Mouse (Mus musculus) limb, embryonic 15.5 days (tissue): ENCODE measurements around the gene Tanc1. TPM values are rescaled to one million over a fixed set of nuclear protein-coding genes. Genes with fewer than 3 reads are reported as not detected.

ENCODE experiments used
- ATAC-seq: fragments of 200-750 bp; cut with Nextera tagmentation; 2 replicates; pipeline ENCODE4 v1.8.0; 2017; ENCODE audit warnings: low read depth, moderate TSS enrichment; ENCODE audit not compliant: insufficient number of reproducible peaks, low FRiP score, low TSS enrichment
- H3K27ac ChIP-seq: fragments of 300-500 bp; sonication (generic); 2 replicates; pipeline ENCODE4 v1.5.1; 2015; ENCODE audit warnings: moderate library complexity, mild to moderate bottlenecking, inconsistent platforms
- H3K27me3 ChIP-seq: fragments of 300-500 bp; sonication (generic); 2 replicates; pipeline ENCODE4 v1.6.1; 2015; ENCODE audit warnings: inconsistent platforms
- H3K36me3 ChIP-seq: fragments of 300-500 bp; sonication (generic); 2 replicates; pipeline ENCODE4 v1.6.1; 2015; ENCODE audit warnings: inconsistent platforms
- H3K4me1 ChIP-seq: fragments of 300-500 bp; sonication (generic); 2 replicates; pipeline ENCODE4 v1.6.1; 2015; ENCODE audit warnings: inconsistent platforms
- H3K4me2 ChIP-seq: fragments of 300-500 bp; sonication (generic); 2 replicates; pipeline ENCODE4 v1.6.1; 2015; ENCODE audit warnings: mild to moderate bottlenecking, inconsistent platforms
- H3K4me3 ChIP-seq: fragments of 300-500 bp; sonication (generic); 2 replicates; pipeline ENCODE4 v1.5.1; 2015; ENCODE audit warnings: mild to moderate bottlenecking, inconsistent platforms
- H3K9ac ChIP-seq: fragments of 300-500 bp; sonication (generic); 2 replicates; pipeline ENCODE4 v1.6.1; 2015; ENCODE audit warnings: inconsistent platforms
- H3K9me3 ChIP-seq: fragments of 300-500 bp; sonication (generic); 2 replicates; pipeline ENCODE4 v1.6.1; 2016; ENCODE audit warnings: inconsistent platforms
- WGBS: fragments of 180-500 bp; shearing (Covaris S2); methylation state at CpG from one replicate; pipeline ENCODE4 v1.1.7; 2015; 5-methylcytosine and 5-hydroxymethylcytosine counted together
- polyA plus RNA-seq: library from polyadenylated mRNA; unstranded; fragments of >200 nt; fragmentation: Nextera tagmentation; extraction: Ambion mirVana; gene quantifications from 2 replicates; pipeline ENCODE4 v1.2.1, GENCODE M21; 2015

Tanc1 gene
- polyA plus RNA-seq, 1 experiment from 2014 or later: 50.6 TPM

DNA sequence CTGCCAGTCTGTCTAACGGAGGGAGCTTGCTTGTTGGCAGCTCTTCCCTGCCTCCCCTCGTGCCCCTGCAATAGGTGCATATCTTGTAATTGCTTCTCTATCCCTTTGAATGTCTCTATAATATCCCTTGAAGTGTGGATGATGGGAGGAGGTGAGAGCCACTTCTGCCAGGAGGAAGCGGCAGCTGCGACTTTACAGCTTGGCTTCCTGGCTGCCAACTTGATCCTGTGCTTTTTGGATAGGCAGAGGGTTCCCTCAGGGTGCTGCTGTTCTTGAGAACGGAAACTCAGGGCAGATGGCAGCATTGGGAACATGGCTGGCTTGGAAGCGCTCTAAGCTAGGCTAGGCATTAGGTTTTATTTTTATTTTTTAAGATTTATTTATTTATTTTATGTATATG, 183.0 kb downstream of the Tanc1 start:
- no peaks in the 10 kb centered on the region for H3K27me3 ChIP-seq
- no peak overlapping the region for H3K27ac ChIP-seq
- no peak overlapping the region for H3K4me2 ChIP-seq
- H3K36me3 ChIP-seq: peaks cover 66% of the 10 kb centered on the region
- 86% methylated on average over 6 of the region's 6 CpGs for WGBS
- no peak overlapping the region for H3K9ac ChIP-seq
- ATAC-seq: no peak
- no peaks in the 10 kb centered on the region for H3K9me3 ChIP-seq
- H3K4me3 ChIP-seq: no peak overlapping the region
- H3K4me1 ChIP-seq: 0 out of 2 replicates have a peak, but pooled peaks cover 2% of the 10 kb centered on the region

DNA sequence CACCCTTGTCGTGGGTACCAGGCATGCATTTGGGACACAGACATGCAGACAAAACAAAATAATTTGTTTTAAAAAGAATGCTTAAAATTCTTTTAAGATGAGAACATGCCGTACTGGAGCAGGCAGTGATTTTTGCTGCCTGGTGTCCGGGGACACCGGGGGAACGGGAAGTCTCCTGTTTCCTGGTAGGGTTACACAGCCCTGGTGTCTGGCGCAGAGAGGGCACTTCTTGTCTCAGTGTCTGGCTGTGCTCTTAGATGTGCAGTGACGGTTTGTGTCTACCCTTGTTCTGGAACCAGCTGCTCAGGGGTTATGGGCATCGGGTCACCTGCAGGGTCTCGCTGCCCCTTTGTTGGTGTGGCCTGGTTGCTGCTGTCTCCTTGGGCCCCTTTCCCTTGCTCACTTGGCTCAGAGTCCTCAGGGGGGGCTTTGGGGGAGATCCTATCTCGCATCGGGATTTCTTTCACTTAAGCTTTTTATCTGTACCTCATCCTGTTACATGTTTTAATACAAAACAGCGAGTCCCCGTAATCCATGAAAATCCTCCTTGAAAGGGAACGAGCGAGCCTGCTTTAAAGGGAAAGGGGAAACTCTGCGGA, 187.2 kb downstream of the Tanc1 start:
- Histone ChIP-seq H3K4me3 (no peak overlapping the region), H3K9ac (no peak overlapping the region), H3K4me2 (no peak overlapping the region), H3K4me1 (0 out of 2 replicates have a peak, but pooled peaks cover 2% of the 10 kb centered on the region), H3K27ac (no peak overlapping the region), H3K9me3 (no peaks in the 10 kb centered on the region), H3K27me3 (no peaks in the 10 kb centered on the region), H3K36me3 (peaks cover 67% of the 10 kb centered on the region)
- no peak for ATAC-seq
- WGBS: 68% methylated on average over 16 of the region's 16 CpGs

GRCm38 (mm10) chr2:59799572-59799971, 187.7 kb downstream of the Tanc1 start:
- H3K36me3 ChIP-seq: peaks cover 62% of the 10 kb centered on the region
- WGBS: 78% methylated on average over 14 of the region's 14 CpGs
- H3K4me3 ChIP-seq: no peak overlapping the region

DNA sequence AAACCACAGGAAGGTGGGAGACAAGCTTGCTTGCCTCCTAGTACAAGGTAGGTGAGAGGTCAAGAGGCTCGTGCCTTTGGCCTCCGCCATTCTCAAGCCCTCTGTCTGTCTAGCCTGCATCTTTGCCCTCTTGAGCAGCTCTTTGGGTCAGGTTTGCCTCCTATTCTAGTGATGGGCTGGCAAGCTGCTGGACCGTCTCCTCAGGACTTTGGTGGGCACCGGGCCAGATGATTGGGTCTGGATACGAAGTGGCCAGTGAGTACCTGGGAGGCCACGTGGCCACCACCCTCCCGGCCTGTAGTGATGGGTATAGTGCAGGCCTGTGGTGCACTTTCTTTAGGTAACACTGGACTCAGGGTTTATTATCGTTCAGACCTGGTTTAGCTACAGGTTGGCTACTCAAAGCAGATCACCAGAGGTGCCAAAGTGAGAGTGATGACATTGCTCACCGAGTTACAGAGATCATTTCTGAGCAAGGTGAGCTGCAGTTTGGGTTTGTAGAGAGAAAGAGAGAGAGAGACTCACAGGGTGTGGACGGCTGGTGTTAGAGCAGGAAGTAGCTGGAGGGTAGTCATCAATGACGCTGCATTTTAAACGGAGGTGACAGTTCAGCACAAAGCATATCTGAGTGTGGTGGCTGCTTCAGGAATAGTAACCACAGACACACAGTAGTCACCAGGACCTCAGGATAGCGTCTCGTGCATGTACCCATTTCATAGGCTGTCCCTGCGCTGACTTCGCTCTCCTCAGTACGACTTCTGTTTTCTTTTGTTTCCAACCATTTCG, 188.8 kb downstream of the Tanc1 start:
- H3K36me3 ChIP-seq: peaks cover 53% of the 10 kb centered on the region

More at GRCm38 (mm10) chr2:59799572-59799971, 187.7 kb downstream of the Tanc1 start:
- no peaks in the 10 kb centered on the region for H3K27me3 ChIP-seq
- H3K27ac ChIP-seq: no peak overlapping the region
- no peak overlapping the region for H3K4me2 ChIP-seq
- H3K4me1 ChIP-seq: 0 out of 2 replicates have a peak, but pooled peaks cover 2% of the 10 kb centered on the region
- ATAC-seq: no peak
- H3K9me3 ChIP-seq: no peaks in the 10 kb centered on the region
- H3K9ac ChIP-seq: no peak overlapping the region

GRCm38 (mm10) chr2:59802722-59803387, 191.0 kb downstream of the Tanc1 start:
- Histone ChIP-seq H3K9ac (no peak overlapping the region), H3K27me3 (no peaks in the 10 kb centered on the region), H3K4me1 (peaks cover 2% of the 10 kb centered on the region; the same call in 1 of the 2 replicates), H3K27ac (no peak overlapping the region), H3K4me3 (no peak overlapping the region), H3K36me3 (peaks cover 49% of the 10 kb centered on the region), H3K9me3 (no peaks in the 10 kb centered on the region), H3K4me2 (no peak overlapping the region)
- ATAC-seq: no peak
- 84% methylated on average over 8 of the region's 8 CpGs for WGBS

More for the DNA sequence above, 188.8 kb downstream of the Tanc1 start:
- H3K4me2 ChIP-seq: no peak overlapping the region
- H3K27ac ChIP-seq: no peak overlapping the region
- ATAC-seq: no peak
- 92% methylated on average over 18 of the region's 18 CpGs for WGBS
- no peaks in the 10 kb centered on the region for H3K9me3 ChIP-seq
- no peak overlapping the region for H3K4me3 ChIP-seq
- peaks cover 2% of the 10 kb centered on the region; the same call in 1 of the 2 replicates for H3K4me1 ChIP-seq
- H3K27me3 ChIP-seq: no peaks in the 10 kb centered on the region
- H3K9ac ChIP-seq: no peak overlapping the region

DNA sequence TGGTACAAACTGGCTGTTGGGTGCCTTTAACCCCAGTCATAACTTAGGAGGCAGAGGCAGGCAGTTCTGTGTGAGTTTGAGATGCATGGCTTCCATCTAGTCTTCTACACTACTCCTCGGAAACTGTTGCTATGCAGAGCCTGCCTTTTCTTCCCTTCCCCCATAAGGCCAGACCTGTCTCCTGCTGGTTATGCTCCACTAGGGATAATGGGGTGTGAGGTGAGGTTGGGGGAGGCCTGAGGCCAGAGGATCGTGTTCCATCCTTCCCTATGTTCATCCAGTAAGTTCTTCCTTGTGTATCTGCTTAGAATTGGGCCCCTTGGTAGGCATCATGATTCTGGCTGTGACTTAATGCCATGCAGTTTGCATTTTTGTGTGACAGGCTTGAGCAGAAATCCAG, 193.8 kb downstream of the Tanc1 start:
- Histone ChIP-seq H3K9ac (no peak overlapping the region), H3K27me3 (no peaks in the 10 kb centered on the region), H3K4me2 (no peak overlapping the region), H3K9me3 (no peaks in the 10 kb centered on the region), H3K4me3 (no peak overlapping the region), H3K4me1 (no peaks in the 10 kb centered on the region; the same call in 1 of the 2 replicates), H3K27ac (no peak overlapping the region), H3K36me3 (peaks cover 51% of the 10 kb centered on the region)
- 46% methylated on average over 2 of the region's 2 CpGs for WGBS
- no peak for ATAC-seq

GRCm38 (mm10) chr2:59806038-59806437, 194.2 kb downstream of the Tanc1 start:
- H3K9ac ChIP-seq: no peak overlapping the region
- H3K27me3 ChIP-seq: no peaks in the 10 kb centered on the region
- no peak overlapping the region for H3K27ac ChIP-seq
- H3K9me3 ChIP-seq: no peaks in the 10 kb centered on the region
- H3K36me3 ChIP-seq: peaks cover 50% of the 10 kb centered on the region
- H3K4me2 ChIP-seq: no peak overlapping the region
- peaks cover 2% of the 10 kb centered on the region; the same call in 1 of the 2 replicates for H3K4me1 ChIP-seq
- WGBS: 90% methylated on average over 6 of the region's 6 CpGs
- ATAC-seq: no peak
- H3K4me3 ChIP-seq: no peak overlapping the region

- no peak overlapping the region for H3K9ac ChIP-seq
- 91% methylated on average over 4 of the region's 4 CpGs for WGBS
- peaks cover 35% of the 10 kb centered on the region for H3K36me3 ChIP-seq
- no peaks in the 10 kb centered on the region for H3K27me3 ChIP-seq
- no peak for ATAC-seq
- H3K4me1 ChIP-seq: peaks cover 5% of the 10 kb centered on the region; the same call in 1 of the 2 replicates
- no peak overlapping the region for H3K4me2 ChIP-seq
- no peaks in the 10 kb centered on the region for H3K9me3 ChIP-seq
- H3K4me3 ChIP-seq: no peak overlapping the region
- no peak overlapping the region for H3K27ac ChIP-seq
Observed at GRCm38 (mm10) chr2:59808608-59809007, 196.8 kb downstream of the Tanc1 start.

GRCm38 (mm10) chr2:59810039-59810438, 198.2 kb downstream of the Tanc1 start:
- Histone ChIP-seq H3K27me3 (no peaks in the 10 kb centered on the region), H3K4me2 (no peak overlapping the region), H3K27ac (no peak overlapping the region), H3K9ac (no peak overlapping the region), H3K4me1 (peaks cover 5% of the 10 kb centered on the region; the same call in 1 of the 2 replicates), H3K4me3 (no peak overlapping the region), H3K9me3 (no peaks in the 10 kb centered on the region), H3K36me3 (peaks cover 31% of the 10 kb centered on the region)
- ATAC-seq: no peak
- 76% methylated on average over 7 of the region's 7 CpGs for WGBS

DNA sequence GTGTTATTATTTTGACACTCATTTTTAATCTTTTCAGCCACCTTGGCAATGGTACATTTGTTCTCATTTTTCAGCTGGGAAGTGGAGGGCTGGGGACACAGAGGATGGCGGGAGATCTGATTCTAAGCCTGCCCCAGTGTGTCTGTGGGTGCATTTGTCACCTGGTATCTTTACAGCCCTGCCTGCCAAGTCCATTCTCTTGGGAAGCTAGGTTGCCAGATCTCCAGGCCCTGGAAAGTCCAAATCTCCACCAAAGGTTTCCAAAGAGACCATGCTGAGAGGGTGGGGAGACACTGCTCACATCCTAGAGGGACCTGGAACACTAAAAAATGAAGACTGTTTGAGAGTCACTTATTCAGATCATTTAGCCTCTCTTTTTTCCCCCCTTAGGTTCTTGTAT, 199.4 kb downstream of the Tanc1 start:
- Histone ChIP-seq H3K36me3 (peaks cover 39% of the 10 kb centered on the region), H3K27ac (no peak overlapping the region), H3K27me3 (no peaks in the 10 kb centered on the region), H3K4me1 (0 out of 2 replicates have a peak, but pooled peaks cover 5% of the 10 kb centered on the region), H3K9me3 (no peaks in the 10 kb centered on the region), H3K9ac (no peak overlapping the region), H3K4me2 (no peak overlapping the region), H3K4me3 (no peak overlapping the region)
- no peak for ATAC-seq
- WGBS: 78% methylated on average over 1 of the region's 1 CpGs

DNA sequence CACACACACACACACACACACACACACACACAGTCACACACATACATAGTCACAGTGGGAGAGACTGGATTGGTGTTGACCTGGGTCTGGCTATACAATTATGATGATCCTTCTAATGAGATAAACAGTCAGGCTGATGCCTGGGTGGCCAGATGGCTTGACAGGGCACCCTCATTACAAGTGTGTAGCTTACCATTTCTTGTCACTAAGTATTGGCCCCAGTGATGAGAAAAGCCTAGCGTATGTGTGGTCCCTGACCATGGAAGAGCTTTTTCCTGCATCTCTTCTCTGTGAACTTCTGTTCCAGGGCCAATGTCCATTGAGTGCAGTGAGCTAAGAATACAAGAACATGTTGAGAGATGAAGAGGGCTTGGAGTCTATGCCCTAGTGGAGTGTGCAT, 200.8 kb downstream of the Tanc1 start:
- Histone ChIP-seq H3K4me3 (no peak overlapping the region), H3K4me2 (no peak overlapping the region), H3K36me3 (peaks cover 42% of the 10 kb centered on the region), H3K27ac (no peak overlapping the region), H3K4me1 (0 out of 2 replicates have a peak, but pooled peaks cover 5% of the 10 kb centered on the region), H3K27me3 (no peaks in the 10 kb centered on the region), H3K9ac (no peak overlapping the region), H3K9me3 (no peaks in the 10 kb centered on the region)
- no peak for ATAC-seq
- 94% methylated on average over 1 of the region's 1 CpGs for WGBS

DNA sequence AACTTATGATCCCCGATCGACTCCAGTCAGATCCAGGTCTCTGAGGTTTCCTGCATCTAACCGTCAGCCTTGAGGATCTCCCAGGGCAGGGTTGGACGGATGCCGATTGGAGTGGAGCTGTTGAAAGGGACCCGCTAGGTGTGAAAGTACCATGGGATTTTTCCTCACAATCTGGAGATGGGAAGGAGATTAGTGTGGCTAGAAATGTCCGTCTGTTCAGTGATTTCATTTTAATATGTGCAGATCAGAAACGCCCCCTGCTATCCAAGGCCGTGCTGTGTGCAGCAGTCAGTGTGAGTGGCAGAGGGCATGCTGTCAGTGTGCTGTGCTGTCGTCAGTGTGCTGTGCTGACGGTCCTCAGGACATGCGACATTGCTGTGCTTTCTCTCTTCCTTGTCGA, 201.6 kb downstream of the Tanc1 start:
- peaks cover 40% of the 10 kb centered on the region for H3K36me3 ChIP-seq
- 90% methylated on average over 13 of the region's 13 CpGs for WGBS

More for the DNA sequence above, 201.6 kb downstream of the Tanc1 start:
- Histone ChIP-seq H3K9ac (no peak overlapping the region), H3K4me3 (no peak overlapping the region), H3K27ac (no peak overlapping the region), H3K4me1 (0 out of 2 replicates have a peak, but pooled peaks cover 5% of the 10 kb centered on the region), H3K27me3 (no peaks in the 10 kb centered on the region), H3K9me3 (no peaks in the 10 kb centered on the region), H3K4me2 (no peak overlapping the region)
- no peak for ATAC-seq
